Mouse (Mus musculus): ENCODE measurements around the gene Ugt1a6b.

GRCm38 (mm10) chr1:88197443-88197842 lies 94.4 kb downstream of the Ugt1a6b start:
- no peak for TF ChIP-seq GATA1 (IDR thresholded peaks at IDR 0.05; ENCODE audit: low read length)
- no peak for TF ChIP-seq TAL1 (IDR thresholded peaks at IDR 0.05; ENCODE audit: low read length)

Measured in erythroblast, embryonic 14.5 days (primary cell).